Mouse (Mus musculus) heart, postnatal 0 days (tissue): ENCODE measurements around the gene Selenoh. TPM values are rescaled to one million over a fixed set of nuclear protein-coding genes. Genes with fewer than 3 reads are reported as not detected.

Experiments
- ATAC-seq: fragments of 200-750 bp; cut with Nextera tagmentation; 2 replicates; pipeline ENCODE4 v1.8.0; 2017; ENCODE audit warnings: low read depth, moderate number of reproducible peaks, moderate library complexity; ENCODE audit not compliant: insufficient read depth
- DNase-seq: peaks from one replicate; pipeline ENCODE4 v3.0.0-alpha.2; 2016; ENCODE audit warnings: low spot score
- H3K27ac ChIP-seq: fragments of 300-500 bp; sonication (generic); 2 replicates; pipeline ENCODE4 v1.5.1; 2014; ENCODE audit warnings: low read depth, mild to moderate bottlenecking
- H3K27me3 ChIP-seq: fragments of 300-500 bp; sonication (generic); 2 replicates; pipeline ENCODE4 v1.6.1; 2014; ENCODE audit warnings: low read length, mixed read lengths; ENCODE audit not compliant: control insufficient read depth, insufficient read depth
- H3K36me3 ChIP-seq: fragments of 300-500 bp; sonication (generic); replicated peaks from 2 replicates; pipeline ENCODE4 v1.6.1; 2014; ENCODE audit warnings: low read length, mixed read lengths; ENCODE audit not compliant: control insufficient read depth, insufficient read depth
- H3K4me1 ChIP-seq: fragments of 300-500 bp; sonication (generic); 2 replicates; pipeline ENCODE4 v1.6.1; 2014; ENCODE audit warnings: antibody characterized with exemption; ENCODE audit not compliant: control insufficient read depth, insufficient read depth
- H3K4me2 ChIP-seq: fragments of 300-500 bp; sonication (generic); 2 replicates; pipeline ENCODE4 v1.6.1; 2014; ENCODE audit warnings: low read depth, mild to moderate bottlenecking, low read length, moderate library complexity
- H3K4me3 ChIP-seq: fragments of 300-500 bp; sonication (generic); 2 replicates; pipeline ENCODE4 v1.5.1; 2014; ENCODE audit warnings: low read depth, low read length
- H3K9ac ChIP-seq: fragments of 300-500 bp; sonication (generic); replicated peaks from 2 replicates; pipeline ENCODE4 v1.6.1; 2014; ENCODE audit warnings: low read depth, low read length, mixed read lengths
- H3K9me3 ChIP-seq: fragments of 300-500 bp; sonication (generic); replicated peaks from 2 replicates; pipeline ENCODE4 v1.6.1; 2016; ENCODE audit warnings: low read length; ENCODE audit not compliant: control insufficient read depth
- CTCF ChIP-seq: IDR thresholded peaks from 2 replicates; pipeline ENCODE4 v1.5.1; 2016; ENCODE audit warnings: antibody characterized with exemption, control low read depth, low read depth
- EP300 ChIP-seq: IDR thresholded peaks from 2 replicates; pipeline ENCODE4 v1.6.1; 2016; ENCODE audit warnings: antibody characterized with exemption, low read depth
- WGBS: fragments of 180-500 bp; shearing (Covaris S2); extraction: QIAGEN DNeasy Blood & Tissue Kit; methylation state at CpG from one replicate; pipeline ENCODE4 v1.1.7; 2014; 5-methylcytosine and 5-hydroxymethylcytosine counted together
- polyA plus RNA-seq: library from polyadenylated mRNA; unstranded; fragments of >200 nt; fragmentation: Nextera tagmentation; extraction: Ambion mirVana; gene quantifications from 2 replicates; pipeline ENCODE4 v1.2.1, GENCODE M21; 2015
- total RNA-seq: library from RNA; depleted of rRNA; stranded (reverse); fragments of >200 nt; gene quantifications from 2 replicates; pipeline ENCODE4 v1.2.3, GENCODE M21; 2014; ENCODE audit warnings: low replicate concordance

Selenoh gene
- total and polyA plus RNA-seq, 2 experiments from 2014 or later: 149 to 240 TPM

- no peaks in the 10 kb centered on the region for H3K36me3 ChIP-seq
- peak overlapping the region; percentile 72 for H3K4me3 ChIP-seq
- WGBS: under 1% methylated on average over 10 of the region's 10 CpGs
- TF ChIP-seq EP300 (no peak), CTCF (no peak)
- DNase-seq (no peak), ATAC-seq (no peak)
- H3K4me2 ChIP-seq: peak overlapping the region; percentile 72
- H3K27me3 ChIP-seq: no peaks in the 10 kb centered on the region
- H3K9me3 ChIP-seq: no peaks in the 10 kb centered on the region
- peaks cover 24% of the 10 kb centered on the region for H3K4me1 ChIP-seq
- H3K9ac ChIP-seq: peak overlapping the region; percentile 92
- peak overlapping the region; percentile 99 for H3K27ac ChIP-seq
These were observed 20.9 kb downstream of the Selenoh start for GRCm38 (mm10) chr2:84649674-84650073.

DNA sequence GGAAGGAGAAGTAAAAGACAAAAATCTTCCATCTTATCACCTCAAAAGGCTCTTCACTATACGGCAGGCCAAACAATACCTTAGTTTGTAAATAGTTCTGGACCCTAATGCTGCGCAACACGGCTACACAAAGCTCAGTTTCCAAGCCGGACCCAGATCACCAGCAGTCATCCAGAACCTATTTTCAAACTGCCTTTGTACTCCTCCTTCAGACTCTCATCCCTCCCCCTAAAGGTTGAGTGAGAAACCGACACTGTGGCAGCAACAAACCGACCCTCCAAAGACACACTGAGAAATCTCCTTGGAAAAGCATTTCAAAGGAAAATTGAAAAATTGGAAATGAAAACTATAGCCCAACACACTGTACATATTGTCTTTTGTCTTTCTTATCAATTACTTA lies 22.2 kb downstream of the Selenoh start:
- no peak for TF ChIP-seq EP300
- TF ChIP-seq CTCF: no peak
- no peaks in the 10 kb centered on the region for H3K36me3 ChIP-seq
- DNase-seq (peak; percentile 80), ATAC-seq (no peak)
- H3K4me3 ChIP-seq: peak overlapping the region; percentile 72
- H3K27ac ChIP-seq: peak overlapping the region; percentile 99
- H3K4me1 ChIP-seq: peaks cover 37% of the 10 kb centered on the region
- peak overlapping the region; percentile 92 for H3K9ac ChIP-seq
- H3K27me3 ChIP-seq: no peaks in the 10 kb centered on the region
- WGBS: 8% methylated on average over 6 of the region's 6 CpGs
- no peaks in the 10 kb centered on the region for H3K9me3 ChIP-seq
- H3K4me2 ChIP-seq: peak overlapping the region; percentile 72

DNA sequence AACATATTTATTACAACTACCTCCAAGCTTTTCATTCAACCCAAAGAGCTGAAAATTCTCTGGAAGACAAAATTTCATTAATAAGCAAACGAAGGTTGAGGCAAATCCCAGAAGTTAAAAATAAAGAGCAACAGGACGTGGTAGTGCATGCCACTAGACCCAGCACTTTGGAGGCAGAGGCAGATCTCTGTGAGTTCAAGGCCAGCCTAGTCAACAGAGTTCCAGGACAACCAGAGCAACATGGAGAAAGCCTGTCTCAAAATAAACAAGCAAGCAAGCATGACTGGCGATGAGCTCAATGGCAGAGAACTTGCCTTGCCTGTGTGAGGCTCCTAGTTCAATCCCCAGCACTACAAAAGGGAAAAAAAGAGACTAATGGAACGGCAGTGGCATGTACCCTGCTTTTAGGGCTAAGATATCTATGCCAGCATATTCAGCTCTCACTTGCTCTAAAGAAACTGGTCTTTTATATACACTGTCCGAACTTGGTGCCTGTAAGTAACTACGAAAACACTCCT lies 23.5 kb downstream of the Selenoh start:
- TF ChIP-seq EP300 (no peak), CTCF (no peak)
- Histone ChIP-seq H3K27ac (peak overlapping the region; percentile 38; the same call in 1 of the 2 replicates), H3K4me1 (peaks cover 48% of the 10 kb centered on the region), H3K36me3 (no peaks in the 10 kb centered on the region), H3K9me3 (no peaks in the 10 kb centered on the region), H3K9ac (no peak overlapping the region), H3K27me3 (no peaks in the 10 kb centered on the region), H3K4me2 (peak overlapping the region; percentile 72), H3K4me3 (peak overlapping the region; percentile 72)
- WGBS: 73% methylated on average over 6 of the region's 6 CpGs
- DNase-seq: no peak
- no peak for ATAC-seq

GRCm38 (mm10) chr2:84646138-84646537 lies 24.4 kb downstream of the Selenoh start:
- no peaks in the 10 kb centered on the region for H3K36me3 ChIP-seq
- DNase-seq (no peak), ATAC-seq (no peak)
- peak overlapping the region; percentile 72; the same call in 1 of the 2 replicates for H3K4me2 ChIP-seq
- 4% methylated on average over 1 of the region's 1 CpGs for WGBS
- no peak overlapping the region for H3K9ac ChIP-seq
- H3K4me3 ChIP-seq: no peak overlapping the region
- H3K27me3 ChIP-seq: no peaks in the 10 kb centered on the region
- peaks cover 56% of the 10 kb centered on the region for H3K4me1 ChIP-seq
- TF ChIP-seq EP300 (no peak), CTCF (no peak)
- peak overlapping the region; percentile 39; the same call in 1 of the 2 replicates for H3K27ac ChIP-seq
- H3K9me3 ChIP-seq: no peaks in the 10 kb centered on the region

GRCm38 (mm10) chr2:84640833-84641232 lies 29.7 kb downstream of the Selenoh start:
- H3K4me3 ChIP-seq: no peak overlapping the region
- no peaks in the 10 kb centered on the region for H3K27me3 ChIP-seq
- no peak overlapping the region for H3K4me2 ChIP-seq
- TF ChIP-seq EP300 (no peak), CTCF (no peak)
- 0 out of 2 replicates have a peak, but pooled peaks cover 4% of the 10 kb centered on the region for H3K36me3 ChIP-seq
- no peak overlapping the region for H3K9ac ChIP-seq
- no peak for ATAC-seq
- peak overlapping the region; percentile 41; the same call in 1 of the 2 replicates for H3K27ac ChIP-seq
- H3K4me1 ChIP-seq: peaks cover 81% of the 10 kb centered on the region
- H3K9me3 ChIP-seq: no peaks in the 10 kb centered on the region
- no peak for DNase-seq
